Mouse (Mus musculus) midbrain, embryonic 16.5 days (tissue): ENCODE data around the gene Tank. TPM values are rescaled to one million over a fixed set of nuclear protein-coding genes. Genes with fewer than 3 reads are reported as not detected.
A peak's percentile ranks its signal among the peaks of the same experiment; 100 is the strongest.

Source experiments
- ATAC-seq: fragments of 200-750 bp; cut with Nextera tagmentation; 2 replicates; pipeline ENCODE4 v1.8.0; 2017; ENCODE audit warnings: moderate TSS enrichment
- H3K27ac ChIP-seq: fragments of 300-500 bp; sonication (generic); 2 replicates; pipeline ENCODE4 v1.5.1; 2014; ENCODE audit warnings: mild to moderate bottlenecking, low read length, mixed read lengths
- H3K27me3 ChIP-seq: fragments of 300-500 bp; sonication (generic); 2 replicates; pipeline ENCODE4 v1.6.1; 2014; ENCODE audit warnings: low read depth, low read length, mixed read lengths; ENCODE audit not compliant: control insufficient read depth, insufficient read depth
- H3K36me3 ChIP-seq: fragments of 300-500 bp; sonication (generic); 2 replicates; pipeline ENCODE4 v1.6.1; 2014; ENCODE audit warnings: mild to moderate bottlenecking, low read length, moderate library complexity, mixed read lengths; ENCODE audit not compliant: control insufficient read depth, insufficient read depth
- H3K4me1 ChIP-seq: fragments of 300-500 bp; sonication (generic); 2 replicates; pipeline ENCODE4 v1.6.1; 2014; ENCODE audit warnings: mild to moderate bottlenecking, low read length, mixed read lengths; ENCODE audit not compliant: control insufficient read depth, insufficient read depth
- H3K4me2 ChIP-seq: fragments of 300-500 bp; sonication (generic); 2 replicates; pipeline ENCODE4 v1.6.1; 2014; ENCODE audit warnings: mild to moderate bottlenecking, low read length, mixed read lengths
- H3K4me3 ChIP-seq: fragments of 300-500 bp; sonication (generic); 2 replicates; pipeline ENCODE4 v1.5.1; 2014; ENCODE audit warnings: low read depth, mild to moderate bottlenecking, low read length, moderate library complexity, mixed read lengths
- H3K9ac ChIP-seq: fragments of 300-500 bp; sonication (generic); 2 replicates; pipeline ENCODE4 v1.6.1; 2014; ENCODE audit warnings: low read depth, low read length, mixed read lengths
- H3K9me3 ChIP-seq: fragments of 300-500 bp; sonication (generic); replicated peaks from 2 replicates; pipeline ENCODE4 v1.6.1; 2014; ENCODE audit warnings: mild to moderate bottlenecking, low read length, mixed read lengths; ENCODE audit not compliant: control insufficient read depth, poor library complexity, severe bottlenecking
- WGBS: fragments of 180-500 bp; shearing (Covaris S2); extraction: QIAGEN DNeasy Blood & Tissue Kit; methylation state at CpG from one replicate; pipeline ENCODE4 v1.1.7; 2014; 5-methylcytosine and 5-hydroxymethylcytosine counted together
- polyA plus RNA-seq: library from polyadenylated mRNA; unstranded; fragments of >200 nt; fragmentation: Nextera tagmentation; extraction: Ambion mirVana; gene quantifications from 2 replicates; pipeline ENCODE4 v1.2.1, GENCODE M21; 2015

The Tank gene
- polyA plus RNA-seq, 1 experiment from 2014 or later: 34.8 TPM

DNA sequence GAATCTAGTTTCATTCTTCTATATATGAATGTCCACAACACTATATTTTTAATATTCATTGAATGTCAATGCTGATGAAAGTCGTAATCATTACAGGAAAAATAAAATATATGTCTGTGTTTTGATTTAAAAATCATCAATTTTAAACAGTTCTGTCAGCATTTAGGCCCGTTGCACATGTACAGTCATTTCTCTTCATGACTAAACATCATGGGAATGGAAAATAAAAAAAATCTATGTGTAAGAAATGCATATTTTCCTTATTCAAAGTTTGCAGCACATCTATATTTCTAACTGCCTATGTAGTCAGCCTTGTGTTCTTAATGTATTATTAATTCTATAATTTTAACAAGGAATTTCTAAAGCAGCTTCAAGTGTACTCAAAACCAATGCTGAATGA lies 12.4 kb downstream of the Tank start:
- H3K9ac ChIP-seq: no peak overlapping the region
- H3K27ac ChIP-seq: no peak overlapping the region
- no peak for ATAC-seq
- H3K4me3 ChIP-seq: no peak overlapping the region
- peaks cover 7% of the 10 kb centered on the region for H3K4me1 ChIP-seq
- no peaks in the 10 kb centered on the region for H3K27me3 ChIP-seq
- 0 out of 2 replicates have a peak, but pooled peaks cover 3% of the 10 kb centered on the region for H3K9me3 ChIP-seq
- H3K36me3 ChIP-seq: no peaks in the 10 kb centered on the region
- no peak overlapping the region for H3K4me2 ChIP-seq
- 90% methylated on average over 2 of the region's 2 CpGs for WGBS

DNA sequence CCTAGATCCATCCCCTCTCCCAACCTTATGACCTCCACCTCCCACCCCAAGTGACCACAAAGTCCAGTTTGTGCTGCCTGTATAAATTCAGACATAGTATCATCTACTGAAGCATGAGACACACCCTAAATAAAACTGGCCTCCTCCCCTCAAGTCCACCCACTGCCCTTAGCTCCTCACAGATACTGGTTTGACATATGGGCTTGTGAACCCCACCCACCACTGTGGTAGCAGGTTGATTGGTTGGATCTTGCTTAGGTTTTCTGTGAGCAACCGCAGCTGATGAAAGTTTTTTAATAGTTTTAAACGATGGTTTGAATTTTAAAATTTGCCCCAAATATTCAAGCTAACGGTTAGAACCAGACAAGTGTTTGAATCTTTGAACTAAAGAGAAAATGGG lies 13.7 kb downstream of the Tank start:
- H3K9ac ChIP-seq: no peak overlapping the region
- H3K4me1 ChIP-seq: peaks cover 7% of the 10 kb centered on the region
- H3K27ac ChIP-seq: no peak overlapping the region
- H3K36me3 ChIP-seq: no peaks in the 10 kb centered on the region
- H3K27me3 ChIP-seq: no peaks in the 10 kb centered on the region
- no peak for ATAC-seq
- WGBS: 98% methylated on average over 3 of the region's 3 CpGs
- no peak overlapping the region for H3K4me2 ChIP-seq
- no peak overlapping the region for H3K4me3 ChIP-seq
- no peaks in the 10 kb centered on the region for H3K9me3 ChIP-seq

DNA sequence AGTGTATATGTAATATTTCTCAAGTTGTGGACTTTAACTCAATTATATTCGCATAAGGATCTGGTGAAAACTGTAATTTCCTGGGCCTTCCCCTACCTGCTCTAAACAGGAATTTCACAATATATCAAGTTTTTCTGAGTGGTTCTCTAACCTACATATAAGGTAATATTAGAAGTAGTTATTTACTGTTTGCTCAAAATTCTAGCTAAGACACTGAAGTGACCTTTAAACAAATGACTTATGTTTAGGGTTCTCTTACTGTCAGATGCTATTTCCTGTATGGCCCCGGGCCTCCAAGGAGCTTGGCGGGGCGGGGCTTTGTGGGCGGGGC lies 14.3 kb downstream of the Tank start:
- Histone ChIP-seq H3K27ac (peak overlapping the region; percentile 72; the same call in 1 of the 2 replicates), H3K9ac (0 out of 2 replicates have a peak overlapping the region, but pooled peaks have one; percentile 66)

DNA sequence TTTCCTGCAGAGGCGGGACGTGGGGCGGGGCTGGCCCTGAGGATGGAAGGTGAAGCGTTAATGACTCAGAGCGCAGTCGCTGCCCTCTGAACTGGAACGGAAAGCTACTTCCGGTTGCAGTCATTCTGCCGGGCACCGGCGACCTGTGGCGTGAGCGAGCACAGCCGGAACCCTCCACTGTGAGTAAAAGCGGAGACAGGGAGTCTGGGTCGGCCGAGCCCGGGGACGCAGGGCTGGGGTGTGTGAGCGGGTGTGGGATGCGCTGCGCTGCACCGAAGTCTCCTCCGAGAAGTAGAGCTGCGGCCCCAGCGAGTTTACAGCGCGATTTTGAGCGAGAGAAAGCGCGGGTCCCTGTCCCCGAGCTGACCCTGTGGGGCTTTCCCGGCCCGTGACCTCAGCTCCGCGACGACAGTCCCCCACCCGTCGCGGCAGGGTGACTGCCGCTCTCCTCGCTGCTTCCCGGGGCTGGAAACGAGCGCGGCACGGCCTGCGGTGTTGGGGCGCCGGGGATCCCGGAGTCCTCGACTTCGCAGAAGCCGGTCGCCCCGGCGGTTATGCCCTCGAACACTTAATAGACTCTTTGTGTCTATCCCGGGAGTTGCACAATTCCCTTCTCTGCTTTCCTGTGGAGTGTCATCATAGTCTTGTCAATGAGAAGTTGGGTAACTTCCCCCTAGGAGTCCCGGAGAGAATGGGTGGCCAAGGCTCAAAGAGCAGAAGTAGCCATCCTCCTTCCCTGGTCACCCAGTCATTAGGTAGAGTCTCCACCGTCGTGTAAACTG lies 14.8 kb downstream of the Tank start:
- Histone ChIP-seq H3K36me3 (no peaks in the 10 kb centered on the region), H3K27ac (peak overlapping the region; percentile 72)

More for the DNA sequence above, 14.3 kb downstream of the Tank start:
- Histone ChIP-seq H3K4me1 (peaks cover 7% of the 10 kb centered on the region), H3K27me3 (no peaks in the 10 kb centered on the region), H3K4me3 (peak overlapping the region; percentile 65), H3K4me2 (peak overlapping the region; percentile 85), H3K9me3 (no peaks in the 10 kb centered on the region), H3K36me3 (no peaks in the 10 kb centered on the region)
- 16% methylated on average over 5 of the region's 5 CpGs for WGBS
- ATAC-seq: no peak; the same call in 1 of the 2 replicates

GRCm38 (mm10) chr2:61593871-61594304 lies 15.5 kb downstream of the Tank start:
- H3K36me3 ChIP-seq: no peaks in the 10 kb centered on the region
- H3K4me3 ChIP-seq: peak overlapping the region; percentile 65
- peak overlapping the region; percentile 85 for H3K4me2 ChIP-seq
- peak overlapping the region; percentile 66 for H3K9ac ChIP-seq
- no peak for ATAC-seq
- 2% methylated on average over 12 of the region's 12 CpGs for WGBS
- no peaks in the 10 kb centered on the region for H3K27me3 ChIP-seq
- H3K9me3 ChIP-seq: no peaks in the 10 kb centered on the region
- no peak overlapping the region for H3K27ac ChIP-seq
- peaks cover 7% of the 10 kb centered on the region for H3K4me1 ChIP-seq

More for the DNA sequence above, 14.8 kb downstream of the Tank start:
- Histone ChIP-seq H3K27me3 (no peaks in the 10 kb centered on the region), H3K4me2 (peak overlapping the region; percentile 85), H3K4me1 (peaks cover 7% of the 10 kb centered on the region), H3K9me3 (no peaks in the 10 kb centered on the region), H3K9ac (peak overlapping the region; percentile 66), H3K4me3 (peak overlapping the region; percentile 65)
- peak; percentile 98 for ATAC-seq
- 0% methylated on average over 62 of the region's 62 CpGs for WGBS

GRCm38 (mm10) chr2:61599730-61600129 lies 21.3 kb downstream of the Tank start:
- H3K27me3 ChIP-seq: no peaks in the 10 kb centered on the region
- H3K4me3 ChIP-seq: no peak overlapping the region
- no peak for ATAC-seq
- no peak overlapping the region for H3K4me2 ChIP-seq
- H3K9ac ChIP-seq: no peak overlapping the region
- no peaks in the 10 kb centered on the region for H3K36me3 ChIP-seq
- H3K27ac ChIP-seq: no peak overlapping the region
- WGBS: 92% methylated on average over 1 of the region's 1 CpGs
- no peaks in the 10 kb centered on the region for H3K4me1 ChIP-seq
- H3K9me3 ChIP-seq: no peaks in the 10 kb centered on the region

GRCm38 (mm10) chr2:61603461-61603860 lies 25.1 kb downstream of the Tank start:
- Histone ChIP-seq H3K27ac (no peak overlapping the region), H3K4me1 (no peaks in the 10 kb centered on the region), H3K4me2 (no peak overlapping the region), H3K9me3 (no peaks in the 10 kb centered on the region), H3K9ac (no peak overlapping the region), H3K4me3 (no peak overlapping the region), H3K27me3 (no peaks in the 10 kb centered on the region), H3K36me3 (no peaks in the 10 kb centered on the region)
- no peak for ATAC-seq
- 81% methylated on average over 3 of the region's 3 CpGs for WGBS

DNA sequence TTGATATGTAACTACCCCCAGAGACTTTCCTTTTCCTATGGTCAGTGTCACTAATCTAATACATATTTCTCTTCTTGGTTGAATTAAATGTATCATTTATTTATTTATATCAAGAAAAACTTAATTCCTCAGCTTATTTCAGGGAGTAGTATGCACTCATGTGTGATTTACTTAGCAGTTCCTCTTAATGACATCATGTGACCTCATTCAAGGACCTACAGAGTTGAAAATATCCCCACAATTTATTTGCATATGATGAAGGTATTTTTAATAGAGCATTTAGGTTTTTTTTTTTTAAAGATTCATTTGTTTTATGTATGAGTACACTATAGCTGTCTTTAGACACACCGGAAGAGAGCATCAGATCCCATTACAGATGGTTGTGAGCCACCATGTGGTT lies 28.6 kb downstream of the Tank start:
- Histone ChIP-seq H3K4me3 (no peak overlapping the region), H3K36me3 (no peaks in the 10 kb centered on the region), H3K4me2 (no peak overlapping the region), H3K27ac (no peak overlapping the region), H3K9ac (no peak overlapping the region), H3K4me1 (no peaks in the 10 kb centered on the region), H3K27me3 (no peaks in the 10 kb centered on the region), H3K9me3 (no peaks in the 10 kb centered on the region)
- no peak for ATAC-seq
- 94% methylated on average over 1 of the region's 1 CpGs for WGBS

DNA sequence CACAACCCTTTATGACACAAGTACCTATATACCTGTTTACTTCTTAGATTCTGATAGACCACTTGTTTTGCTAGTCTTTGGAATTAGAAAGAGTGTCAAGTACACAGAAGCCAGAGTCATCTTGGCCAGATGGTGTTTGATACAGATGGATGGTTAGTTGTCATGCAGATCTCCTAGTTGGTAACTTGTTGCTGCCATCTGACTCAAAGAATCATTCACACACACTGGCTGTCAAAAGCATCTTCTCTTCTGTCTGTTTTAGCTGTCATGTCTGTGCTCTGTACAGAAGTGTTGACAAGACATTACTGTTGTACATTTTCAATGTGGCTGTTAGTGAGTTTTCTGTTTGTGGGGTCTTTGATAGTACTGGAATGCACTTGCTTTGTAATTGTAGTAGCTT lies 45.6 kb downstream of the Tank start:
- ATAC-seq: no peak
- H3K4me2 ChIP-seq: no peak overlapping the region

More for the DNA sequence above, 45.6 kb downstream of the Tank start:
- no peaks in the 10 kb centered on the region for H3K4me1 ChIP-seq
- no peak overlapping the region for H3K27ac ChIP-seq
- H3K9ac ChIP-seq: no peak overlapping the region
- no peaks in the 10 kb centered on the region for H3K27me3 ChIP-seq
- 0 out of 2 replicates have a peak, but pooled peaks cover 4% of the 10 kb centered on the region for H3K9me3 ChIP-seq
- no peak overlapping the region for H3K4me3 ChIP-seq
- H3K36me3 ChIP-seq: no peaks in the 10 kb centered on the region; the same call in 1 of the 2 replicates
